Mouse (Mus musculus) ES-E14 (cell line): ENCODE measurements around the gene Arhgap32. TPM values are rescaled to one million over a fixed set of nuclear protein-coding genes. Genes with fewer than 3 reads are reported as not detected.

ENCODE experiments used
- DNase-seq: peaks from one replicate; pipeline ENCODE4 v3.0.0-alpha.2; 2013; ENCODE audit warnings: low read depth, low spot score
- H3K27ac ChIP-seq: 2 replicates; pipeline ENCODE4 v1.5.1; 2012; ENCODE audit warnings: low read depth, mild to moderate bottlenecking, low read length, moderate library complexity, mixed read lengths; ENCODE audit not compliant: poor library complexity, insufficient read depth, severe bottlenecking
- H3K36me3 ChIP-seq: 2 replicates; pipeline ENCODE4 v1.6.1; 2012; ENCODE audit warnings: mild to moderate bottlenecking, low read length, moderate library complexity, mixed read lengths; ENCODE audit not compliant: control insufficient read depth, poor library complexity, insufficient read depth, severe bottlenecking
- H3K4me1 ChIP-seq, 2 experiments: fragments of 150-350 bp in 1 of 2; sonication (generic) in 1 of 2; 2 replicates each; pipeline ENCODE4 v1.6.1; 2012; ENCODE audit warnings: low read length in 2 of 2, mild to moderate bottlenecking in 1 of 2, mixed read lengths in 1 of 2; ENCODE audit not compliant: control insufficient read depth in 2 of 2, insufficient read depth in 2 of 2, poor library complexity in 1 of 2
- H3K4me3 ChIP-seq, 2 experiments: fragments of 150-350 bp in 1 of 2; sonication (generic) in 1 of 2; 2 replicates each; pipeline ENCODE4 v1.5.1; 2012; ENCODE audit warnings: low read length in 2 of 2, low read depth in 1 of 2, mild to moderate bottlenecking in 1 of 2, mixed read lengths in 1 of 2; ENCODE audit not compliant: insufficient read depth in 1 of 2, poor library complexity in 1 of 2, severe bottlenecking in 1 of 2
- H3K9ac ChIP-seq: 2 replicates; pipeline ENCODE4 v1.6.1; 2012; ENCODE audit warnings: low read depth, mild to moderate bottlenecking, low read length, mixed read lengths; ENCODE audit not compliant: poor library complexity, insufficient read depth, severe bottlenecking
- H3K9me3 ChIP-seq: fragments of 150-350 bp; sonication (generic); 2 replicates; pipeline ENCODE4 v1.6.1; 2012; ENCODE audit warnings: low read depth, mild to moderate bottlenecking, low read length; ENCODE audit not compliant: control insufficient read depth, insufficient read depth
- CHD2 ChIP-seq: IDR thresholded peaks from 2 replicates; pipeline ENCODE4 v1.6.1; 2014; ENCODE audit warnings: mild to moderate bottlenecking, low read depth, low read length, inconsistent platforms
- HCFC1 ChIP-seq: IDR thresholded peaks from 2 replicates; pipeline ENCODE4 v1.6.1; 2012; ENCODE audit warnings: low read length, inconsistent platforms, borderline replicate concordance; ENCODE audit not compliant: insufficient read depth
- MAFK ChIP-seq: IDR thresholded peaks from 2 replicates; pipeline ENCODE4 v1.6.1; 2014; ENCODE audit warnings: mild to moderate bottlenecking, low read depth, low read length, inconsistent platforms; ENCODE audit not compliant: insufficient read depth
- ZC3H11A ChIP-seq: IDR thresholded peaks from 2 replicates; pipeline ENCODE4 v1.6.1; 2012; ENCODE audit warnings: low read depth, mild to moderate bottlenecking, inconsistent platforms, low read length, borderline replicate concordance
- ZNF384 ChIP-seq: IDR thresholded peaks from 2 replicates; pipeline ENCODE4 v1.6.1; 2012; ENCODE audit warnings: low read depth, low read length, inconsistent platforms
- in situ Hi-C, 2 experiments: fragments of 600-800 bp; cut with MboI; formaldehyde crosslinking; loops; one replicate each; pipeline ENCODE4 v1.15.1; 2025; ENCODE audit warnings: low sequenced_read_pairs in 2 of 2, inconsistent platforms in 1 of 2; ENCODE audit not compliant: unreplicated experiment in 2 of 2
- total RNA-seq: library from RNA; depleted of rRNA; stranded (reverse); fragments of 300-350 nt; gene quantifications from 2 replicates; pipeline ENCODE4 v1.2.3, GENCODE M21; 2012

Gene Arhgap32
- total RNA-seq, 1 experiment = 13.9 TPM

GRCm38 (mm10) chr9:32278052-32278451 is 162.1 kb downstream of the Arhgap32 start:
- Histone ChIP-seq H3K9me3 (no peaks in the 10 kb centered on the region), H3K4me1 (no peaks in the 10 kb centered on the region), H3K27ac (no peak overlapping the region), H3K9ac (no peak overlapping the region), H3K4me3 (no peak overlapping the region), H3K36me3 (no peaks in the 10 kb centered on the region)
- TF ChIP-seq CHD2 = no peak
- no peak for TF ChIP-seq ZNF384
- no peak for TF ChIP-seq MAFK
- TF ChIP-seq HCFC1 = no peak
- no peak for TF ChIP-seq ZC3H11A
- in situ Hi-C loops = loop anchor here in 1 of 2 experiments (10.0 kb wide), 1 partner anchor 67 kb away; the partner anchor contains the start of gene Kcnj5
- no peak for DNase-seq

- in situ Hi-C loops = loop anchor here in 1 of 2 experiments (10.0 kb wide), 1 partner anchor 65 kb away; the partner anchor contains the start of gene Kcnj5
- no peak for DNase-seq
- no peak overlapping the region for H3K9ac ChIP-seq
- no peak overlapping the region for H3K27ac ChIP-seq
- TF ChIP-seq CHD2 = no peak
- TF ChIP-seq ZC3H11A = no peak
- TF ChIP-seq ZNF384 = no peak
- TF ChIP-seq HCFC1 = no peak
- no peak for TF ChIP-seq MAFK
- H3K4me1 ChIP-seq = no peaks in the 10 kb centered on the region
- H3K36me3 ChIP-seq = no peaks in the 10 kb centered on the region
- no peaks in the 10 kb centered on the region for H3K9me3 ChIP-seq
- H3K4me3 ChIP-seq = no peak overlapping the region
These were observed 163.9 kb downstream of the Arhgap32 start for GRCm38 (mm10) chr9:32279789-32280188.

GRCm38 (mm10) chr9:32280456-32280855 is 164.5 kb downstream of the Arhgap32 start:
- DNase-seq = no peak
- Histone ChIP-seq H3K4me3 (no peak overlapping the region), H3K9me3 (no peaks in the 10 kb centered on the region), H3K27ac (no peak overlapping the region), H3K4me1 (no peaks in the 10 kb centered on the region), H3K9ac (no peak overlapping the region), H3K36me3 (no peaks in the 10 kb centered on the region)
- TF ChIP-seq ZC3H11A (no peak), MAFK (no peak), ZNF384 (no peak), CHD2 (no peak), HCFC1 (no peak)
- in situ Hi-C loops = no loop called here

GRCm38 (mm10) chr9:32283591-32283990 is 167.7 kb downstream of the Arhgap32 start:
- Histone ChIP-seq H3K4me3 (no peak overlapping the region), H3K9me3 (no peaks in the 10 kb centered on the region), H3K27ac (no peak overlapping the region), H3K4me1 (no peaks in the 10 kb centered on the region), H3K36me3 (no peaks in the 10 kb centered on the region), H3K9ac (no peak overlapping the region)
- no peak for TF ChIP-seq ZC3H11A
- in situ Hi-C loops = no loop called here
- no peak for DNase-seq

GRCm38 (mm10) chr9:32291618-32292017 is 175.7 kb downstream of the Arhgap32 start:
- Histone ChIP-seq H3K36me3 (no peaks in the 10 kb centered on the region), H3K4me1 (0 out of 4 replicates have a peak, but pooled peaks cover 0 to 5% of the 10 kb centered on the region in 2 experiments), H3K9ac (no peak overlapping the region), H3K4me3 (no peak overlapping the region), H3K9me3 (no peaks in the 10 kb centered on the region), H3K27ac (no peak overlapping the region)
- in situ Hi-C loops = no loop called here
- TF ChIP-seq MAFK (no peak), HCFC1 (no peak), CHD2 (no peak), ZC3H11A (no peak), ZNF384 (no peak)
- DNase-seq = no peak
